Mouse (Mus musculus) stomach, postnatal 0 days (tissue): ENCODE measurements around the gene Esp24. TPM values are rescaled to one million over a fixed set of nuclear protein-coding genes. Genes with fewer than 3 reads are reported as not detected.

Experiments
- ATAC-seq: fragments of 200-750 bp; cut with Nextera tagmentation; 2 replicates; pipeline ENCODE4 v1.8.0; 2017; ENCODE audit not compliant: low FRiP score, low TSS enrichment
- DNase-seq: peaks from one replicate; pipeline ENCODE4 v3.0.0-alpha.2; 2016; ENCODE audit warnings: low spot score
- H3K27ac ChIP-seq: fragments of 300-500 bp; sonication (generic); replicated peaks from 2 replicates; pipeline ENCODE4 v1.5.1; 2014; ENCODE audit warnings: mild to moderate bottlenecking, control low read depth
- H3K27me3 ChIP-seq: fragments of 300-500 bp; sonication (generic); 2 replicates; pipeline ENCODE4 v1.6.1; 2014; ENCODE audit warnings: low read length; ENCODE audit not compliant: control insufficient read depth, insufficient read depth
- H3K36me3 ChIP-seq: fragments of 300-500 bp; sonication (generic); 2 replicates; pipeline ENCODE4 v1.6.1; 2014; ENCODE audit warnings: low read length, mixed read lengths; ENCODE audit not compliant: control insufficient read depth, insufficient read depth
- H3K4me1 ChIP-seq: fragments of 300-500 bp; sonication (generic); replicated peaks from 2 replicates; pipeline ENCODE4 v1.6.1; 2014; ENCODE audit warnings: antibody characterized with exemption; ENCODE audit not compliant: control insufficient read depth, insufficient read depth
- H3K4me2 ChIP-seq: fragments of 300-500 bp; sonication (generic); replicated peaks from 2 replicates; pipeline ENCODE4 v1.6.1; 2014; ENCODE audit warnings: low read depth, mild to moderate bottlenecking, control low read depth, moderate library complexity
- H3K4me3 ChIP-seq: fragments of 300-500 bp; sonication (generic); 2 replicates; pipeline ENCODE4 v1.5.1; 2014; ENCODE audit warnings: low read depth, low read length, control low read depth
- H3K9ac ChIP-seq: fragments of 300-500 bp; sonication (generic); 2 replicates; pipeline ENCODE4 v1.6.1; 2014; ENCODE audit warnings: mild to moderate bottlenecking, low read length, control low read depth, mixed read lengths
- H3K9me3 ChIP-seq: fragments of 300-500 bp; sonication (generic); 2 replicates; pipeline ENCODE4 v1.6.1; 2016; ENCODE audit warnings: low read length; ENCODE audit not compliant: control insufficient read depth
- CTCF ChIP-seq: IDR thresholded peaks from 2 replicates; pipeline ENCODE4 v1.5.1; 2016; ENCODE audit warnings: antibody characterized with exemption, low read depth, mild to moderate bottlenecking, moderate library complexity
- EP300 ChIP-seq: optimal IDR thresholded peaks from 2 replicates; pipeline ENCODE3; 2016; ENCODE audit warnings: antibody characterized with exemption
- WGBS: fragments of 180-500 bp; shearing (Covaris S2); extraction: QIAGEN DNeasy Blood & Tissue Kit; methylation state at CpG from one replicate; pipeline ENCODE4 v1.1.7; 2014; 5-methylcytosine and 5-hydroxymethylcytosine counted together
- polyA plus RNA-seq: library from polyadenylated mRNA; unstranded; fragments of >200 nt; fragmentation: Nextera tagmentation; extraction: Ambion mirVana; gene quantifications from 2 replicates; pipeline ENCODE4 v1.2.1, GENCODE M21; 2015

The Esp24 gene
- polyA plus RNA-seq, 1 experiment from 2014 or later: not detected

GRCm38 (mm10) chr17:39076937-39077336 lies 40.4 kb downstream of the Esp24 start, which contains the start of gene Esp23:
TSS of gene Esp23 (minus strand) at chr17:39077037.
- no peak for ATAC-seq
- 25% methylated on average over 1 of the region's 1 CpGs for WGBS
- H3K27me3 ChIP-seq: no peaks in the 10 kb centered on the region

More at GRCm38 (mm10) chr17:39076937-39077336, 40.4 kb downstream of the Esp24 start, which contains the start of gene Esp23:
- Histone ChIP-seq H3K36me3 (no peaks in the 10 kb centered on the region), H3K4me1 (no peaks in the 10 kb centered on the region), H3K4me2 (no peak within 1 kb of the TSS), H3K4me3 (no peak within 1 kb of the TSS), H3K9me3 (no peaks in the 10 kb centered on the region), H3K9ac (no peak within 1 kb of the TSS), H3K27ac (no peak within 1 kb of the TSS)
- DNase-seq: no peak
- no peak for TF ChIP-seq CTCF
- TF ChIP-seq EP300: no peak

Other genes with a start within 250 kb of the Esp24 start
- gene Gm21903, start 6.6 kb downstream of the Esp24 start, polyA plus RNA-seq: not detected in 2 replicates
- not detected in 2 replicates for gene Esp23, start 40.3 kb downstream of the Esp24 start, polyA plus RNA-seq
- not detected in 2 replicates for gene Esp22, start 58.6 kb downstream of the Esp24 start, polyA plus RNA-seq